Mouse (Mus musculus) embryonic facial prominence, embryonic 13.5 days (tissue): ENCODE measurements around the gene Sla2. TPM values are rescaled to one million over a fixed set of nuclear protein-coding genes. Genes with fewer than 3 reads are reported as not detected.
"Not testable (repeated sequence)": the region's sequence is repeated elsewhere in the genome, so short reads cannot be mapped to it uniquely, and the experiment has no call there.

Experiments
- ATAC-seq: fragments of 200-750 bp; cut with Nextera tagmentation; 2 replicates; pipeline ENCODE4 v1.8.0; 2017; ENCODE audit warnings: low read depth; ENCODE audit not compliant: insufficient number of reproducible peaks, insufficient read depth, low FRiP score, low TSS enrichment
- H3K27ac ChIP-seq: fragments of 300-500 bp; sonication (generic); 2 replicates; pipeline ENCODE4 v1.5.1; 2015; ENCODE audit warnings: moderate library complexity, mild to moderate bottlenecking, inconsistent platforms
- H3K27me3 ChIP-seq: fragments of 300-500 bp; sonication (generic); 2 replicates; pipeline ENCODE4 v1.6.1; 2015; ENCODE audit warnings: mild to moderate bottlenecking, inconsistent platforms
- H3K36me3 ChIP-seq: fragments of 300-500 bp; sonication (generic); 2 replicates; pipeline ENCODE4 v1.6.1; 2015; ENCODE audit warnings: mild to moderate bottlenecking, inconsistent platforms
- H3K4me1 ChIP-seq: fragments of 300-500 bp; sonication (generic); 2 replicates; pipeline ENCODE4 v1.6.1; 2015; ENCODE audit warnings: inconsistent platforms
- H3K4me2 ChIP-seq: fragments of 300-500 bp; sonication (generic); 2 replicates; pipeline ENCODE4 v1.6.1; 2015; ENCODE audit warnings: moderate library complexity, mild to moderate bottlenecking, inconsistent platforms
- H3K4me3 ChIP-seq: fragments of 300-500 bp; sonication (generic); 2 replicates; pipeline ENCODE4 v1.5.1; 2015; ENCODE audit warnings: mild to moderate bottlenecking, inconsistent platforms
- H3K9ac ChIP-seq: fragments of 300-500 bp; sonication (generic); 2 replicates; pipeline ENCODE4 v1.6.1; 2015; ENCODE audit warnings: mild to moderate bottlenecking, inconsistent platforms
- H3K9me3 ChIP-seq: fragments of 300-500 bp; sonication (generic); 2 replicates; pipeline ENCODE4 v1.6.1; 2016; ENCODE audit warnings: inconsistent platforms
- WGBS: fragments of 180-500 bp; shearing (Covaris S2); methylation state at CpG from one replicate; pipeline ENCODE4 v1.1.7; 2015; ENCODE audit warnings: mixed read lengths; 5-methylcytosine and 5-hydroxymethylcytosine counted together
- polyA plus RNA-seq: library from polyadenylated mRNA; unstranded; fragments of >200 nt; fragmentation: Nextera tagmentation; extraction: Ambion mirVana; gene quantifications from 2 replicates; pipeline ENCODE4 v1.2.1, GENCODE M21; 2015

Gene Sla2
- polyA plus RNA-seq, 1 experiment from 2014 or later = 0.38 TPM

GRCm38 (mm10) chr2:156899184-156899583 is 12.2 kb upstream of the Sla2 start:
- Histone ChIP-seq H3K27ac (no peak overlapping the region), H3K4me1 (no peaks in the 10 kb centered on the region), H3K4me2 (no peak overlapping the region), H3K9ac (no peak overlapping the region), H3K4me3 (no peak overlapping the region), H3K36me3 (no peaks in the 10 kb centered on the region), H3K27me3 (no peaks in the 10 kb centered on the region), H3K9me3 (no peaks in the 10 kb centered on the region)
- ATAC-seq = no peak
- 75% methylated on average over 4 of the region's 4 CpGs for WGBS

- H3K4me1 ChIP-seq = no peaks in the 10 kb centered on the region
- no peak for ATAC-seq
- H3K9me3 ChIP-seq = no peaks in the 10 kb centered on the region
- H3K27me3 ChIP-seq = no peaks in the 10 kb centered on the region
- H3K4me3 ChIP-seq = no peak overlapping the region
- no peak overlapping the region for H3K27ac ChIP-seq
- 70% methylated on average over 4 of the region's 4 CpGs for WGBS
- no peak overlapping the region for H3K4me2 ChIP-seq
- no peak overlapping the region for H3K9ac ChIP-seq
- H3K36me3 ChIP-seq = no peaks in the 10 kb centered on the region
These were observed 11.4 kb upstream of the Sla2 start for GRCm38 (mm10) chr2:156898374-156898773.

- no peak overlapping the region for H3K4me3 ChIP-seq
- H3K4me2 ChIP-seq = no peak overlapping the region
- no peak for ATAC-seq
- no peak overlapping the region for H3K27ac ChIP-seq
- WGBS = 86% methylated on average over 9 of the region's 9 CpGs
- no peaks in the 10 kb centered on the region for H3K4me1 ChIP-seq
- no peak overlapping the region for H3K9ac ChIP-seq
- no peaks in the 10 kb centered on the region for H3K36me3 ChIP-seq
- no peaks in the 10 kb centered on the region for H3K27me3 ChIP-seq
- H3K9me3 ChIP-seq = no peaks in the 10 kb centered on the region
These were observed 10.0 kb upstream of the Sla2 start for GRCm38 (mm10) chr2:156897034-156897433.

- Histone ChIP-seq H3K9me3 (no peaks in the 10 kb centered on the region), H3K4me1 (no peaks in the 10 kb centered on the region), H3K4me2 (no peak overlapping the region), H3K9ac (no peak overlapping the region), H3K36me3 (no peaks in the 10 kb centered on the region), H3K27me3 (no peaks in the 10 kb centered on the region), H3K27ac (no peak overlapping the region), H3K4me3 (no peak overlapping the region)
- ATAC-seq = no peak
- WGBS = 69% methylated on average over 9 of the region's 9 CpGs
These were observed 9.5 kb upstream of the Sla2 start for GRCm38 (mm10) chr2:156896384-156896914.

GRCm38 (mm10) chr2:156894496-156895265 is 7.7 kb upstream of the Sla2 start:
- Histone ChIP-seq H3K9me3 (no peaks in the 10 kb centered on the region), H3K4me1 (no peaks in the 10 kb centered on the region), H3K4me2 (no peak overlapping the region), H3K4me3 (no peak overlapping the region), H3K9ac (no peak overlapping the region), H3K27ac (no peak overlapping the region), H3K36me3 (no peaks in the 10 kb centered on the region), H3K27me3 (no peaks in the 10 kb centered on the region)
- no peak for ATAC-seq
- 75% methylated on average over 15 of the region's 15 CpGs for WGBS

- no peaks in the 10 kb centered on the region for H3K9me3 ChIP-seq
- no peaks in the 10 kb centered on the region for H3K4me1 ChIP-seq
- ATAC-seq = no peak
- WGBS = 79% methylated on average over 6 of the region's 6 CpGs
- no peak overlapping the region for H3K27ac ChIP-seq
- no peak overlapping the region for H3K4me2 ChIP-seq
- H3K36me3 ChIP-seq = no peaks in the 10 kb centered on the region
- H3K27me3 ChIP-seq = no peaks in the 10 kb centered on the region
- H3K4me3 ChIP-seq = no peak overlapping the region
- no peak overlapping the region for H3K9ac ChIP-seq
These were observed 5.8 kb upstream of the Sla2 start for GRCm38 (mm10) chr2:156892821-156893220.

GRCm38 (mm10) chr2:156892240-156892639 is 5.2 kb upstream of the Sla2 start:
- H3K4me1 ChIP-seq = no peaks in the 10 kb centered on the region
- 62% methylated on average over 3 of the region's 3 CpGs for WGBS

GRCm38 (mm10) chr2:156888490-156888889 is 1.5 kb upstream of the Sla2 start:
- no peaks in the 10 kb centered on the region for H3K27me3 ChIP-seq
- H3K9ac ChIP-seq = no peak overlapping the region
- H3K9me3 ChIP-seq = no peaks in the 10 kb centered on the region
- no peak overlapping the region for H3K4me2 ChIP-seq
- no peak for ATAC-seq
- WGBS = 51% methylated on average over 3 of the region's 3 CpGs
- H3K36me3 ChIP-seq = no peaks in the 10 kb centered on the region
- H3K27ac ChIP-seq = no peak overlapping the region
- H3K4me1 ChIP-seq = no peaks in the 10 kb centered on the region
- H3K4me3 ChIP-seq = no peak overlapping the region

More at GRCm38 (mm10) chr2:156892240-156892639, 5.2 kb upstream of the Sla2 start:
- Histone ChIP-seq H3K27ac (no peak overlapping the region), H3K9ac (no peak overlapping the region), H3K9me3 (no peaks in the 10 kb centered on the region), H3K36me3 (no peaks in the 10 kb centered on the region), H3K27me3 (no peaks in the 10 kb centered on the region), H3K4me2 (no peak overlapping the region), H3K4me3 (no peak overlapping the region)
- ATAC-seq = no peak

- no peaks in the 10 kb centered on the region for H3K9me3 ChIP-seq
- no peak overlapping the region for H3K9ac ChIP-seq
- no peaks in the 10 kb centered on the region for H3K4me1 ChIP-seq
- H3K4me3 ChIP-seq = no peak overlapping the region
- no peak for ATAC-seq
- H3K4me2 ChIP-seq = no peak overlapping the region
- H3K27ac ChIP-seq = no peak overlapping the region
- H3K36me3 ChIP-seq = no peaks in the 10 kb centered on the region
- WGBS = 75% methylated on average over 10 of the region's 10 CpGs
- no peaks in the 10 kb centered on the region for H3K27me3 ChIP-seq
These were observed 834 bp downstream of the Sla2 start for GRCm38 (mm10) chr2:156886084-156886631.

- not testable (repeated sequence) for H3K9me3 ChIP-seq, H3K27ac ChIP-seq, ATAC-seq, H3K4me2 ChIP-seq, H3K27me3 ChIP-seq, H3K4me3 ChIP-seq, H3K4me1 ChIP-seq, H3K36me3 ChIP-seq
- WGBS = 39% methylated on average over 2 of the region's 2 CpGs
- peak overlapping the region; percentile 40; the same call in 1 of the 2 replicates for H3K9ac ChIP-seq
These were observed 1.3 kb downstream of the Sla2 start for GRCm38 (mm10) chr2:156885666-156886065.

GRCm38 (mm10) chr2:156884396-156885211 is 2.4 kb downstream of the Sla2 start:
- Histone ChIP-seq H3K4me3 (no peak overlapping the region), H3K27ac (no peak overlapping the region), H3K4me2 (no peak overlapping the region), H3K36me3 (no peaks in the 10 kb centered on the region), H3K9ac (no peak overlapping the region), H3K27me3 (no peaks in the 10 kb centered on the region), H3K4me1 (no peaks in the 10 kb centered on the region), H3K9me3 (no peaks in the 10 kb centered on the region)
- WGBS = 91% methylated on average over 10 of the region's 10 CpGs
- no peak for ATAC-seq
